Mouse (Mus musculus) cerebellum, adult (tissue): ENCODE measurements around the gene Smarce1.

Experiments used
- ATAC-seq: cut with Nextera tagmentation; 2 replicates; pipeline ENCODE4 v1.9.2; 2017; ENCODE audit warnings: mild to moderate bottlenecking, moderate library complexity, mixed read lengths; ENCODE audit not compliant: insufficient number of reproducible peaks, low FRiP score, low TSS enrichment

Smarce1 gene

GRCm38 (mm10) chr11:99231049-99231816 lies 416 bp upstream of the Smarce1 start:
- ATAC-seq = no peak

DNA sequence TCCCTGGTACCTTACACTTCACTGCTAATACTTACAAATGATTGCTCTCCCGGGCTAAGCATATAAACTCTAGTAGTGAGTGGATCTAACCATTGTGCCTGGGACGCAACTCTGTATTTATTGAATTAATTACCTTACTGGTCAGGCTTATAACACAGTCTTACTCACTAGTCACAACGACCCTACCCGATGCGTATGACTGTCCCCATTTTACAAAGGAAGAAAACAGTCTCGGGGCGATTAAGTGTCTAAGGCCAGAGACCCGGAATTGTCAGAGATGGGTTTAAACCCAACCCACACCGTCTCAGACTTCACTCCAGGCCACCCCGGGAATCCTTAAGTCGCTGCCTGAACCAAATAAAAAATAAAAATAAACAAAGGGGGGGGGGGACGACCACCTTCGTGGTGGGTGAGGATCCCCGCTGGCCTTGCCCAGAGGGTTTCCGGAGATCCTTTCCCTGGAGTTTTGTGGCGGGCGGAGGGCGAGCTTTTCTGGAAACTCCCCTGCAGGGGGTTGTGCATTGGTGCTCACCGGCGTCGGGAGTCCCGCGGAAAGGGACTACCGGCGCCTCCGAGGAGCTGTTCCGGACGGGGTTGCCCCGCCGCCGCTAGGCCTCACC lies 1.1 kb downstream of the Smarce1 start:
- ATAC-seq = peak; percentile 49; the same call in 1 of the 2 replicates

- ATAC-seq = no peak
Observed at GRCm38 (mm10) chr11:99226298-99226697, 4.5 kb downstream of the Smarce1 start.

DNA sequence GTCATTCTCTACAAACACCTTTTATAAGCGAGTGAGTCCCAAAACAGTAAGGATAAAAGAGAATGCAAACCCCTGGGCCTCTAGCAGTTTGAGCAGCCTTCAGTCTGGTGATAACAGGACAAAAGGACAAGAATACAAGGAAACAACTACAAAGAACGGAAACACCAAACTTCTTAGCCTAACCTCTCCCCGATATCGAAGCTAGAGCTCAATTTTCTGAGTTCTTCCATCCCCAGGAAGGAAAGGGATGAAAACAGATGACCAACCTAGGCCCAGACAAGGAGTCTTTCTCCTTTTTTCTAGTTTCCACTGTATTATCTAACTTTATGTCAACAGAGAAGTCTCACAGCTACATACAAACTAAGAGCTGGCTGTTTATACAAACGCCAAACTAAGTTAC lies 7.5 kb downstream of the Smarce1 start:
- ATAC-seq = no peak

DNA sequence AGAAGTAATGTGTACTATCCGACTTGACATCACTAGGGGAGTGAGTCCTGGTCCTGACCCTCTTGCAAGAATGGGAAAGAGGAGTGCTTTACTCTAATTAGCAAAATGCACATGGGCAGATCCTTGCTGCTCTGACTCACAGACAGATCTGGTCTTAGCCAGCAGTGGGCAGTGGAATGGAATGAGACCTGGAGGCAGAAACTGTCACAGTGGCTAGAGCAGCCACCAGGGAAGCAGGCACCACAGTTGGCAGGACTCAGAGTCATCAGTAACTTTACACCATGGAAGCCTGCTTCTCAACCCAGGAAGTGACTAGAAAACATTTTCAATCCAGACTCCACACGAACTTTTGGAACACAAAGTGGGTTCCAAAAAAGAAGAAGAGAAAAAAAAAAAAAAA lies 9.0 kb downstream of the Smarce1 start:
- ATAC-seq = no peak

- ATAC-seq = no peak
Observed at GRCm38 (mm10) chr11:99217248-99217986, 13.4 kb downstream of the Smarce1 start.

DNA sequence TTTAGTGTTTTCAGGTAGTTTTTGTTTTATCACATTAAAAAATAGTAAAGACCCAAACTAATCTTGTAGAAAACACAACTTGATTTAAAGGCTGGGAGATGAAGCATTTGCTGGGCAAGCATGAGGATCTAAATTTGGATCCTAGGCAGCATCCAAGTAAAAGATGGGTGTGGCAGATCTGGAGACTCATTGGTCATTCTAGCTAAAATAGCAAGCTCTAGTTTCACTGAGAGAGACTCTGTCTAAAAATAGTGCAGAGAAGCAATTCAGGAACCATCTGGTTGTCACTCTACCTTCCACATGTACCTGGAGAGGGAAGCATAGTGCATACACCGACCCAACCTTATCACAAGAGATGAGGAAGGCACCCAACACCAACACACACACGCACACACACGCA lies 14.6 kb downstream of the Smarce1 start:
- ATAC-seq = no peak

GRCm38 (mm10) chr11:99212693-99213092 lies 18.1 kb downstream of the Smarce1 start:
- no peak for ATAC-seq

- no peak for ATAC-seq
Observed at GRCm38 (mm10) chr11:99211964-99212363, 18.9 kb downstream of the Smarce1 start.

- no peak for ATAC-seq
Observed at GRCm38 (mm10) chr11:99208105-99208669, 22.6 kb downstream of the Smarce1 start.

DNA sequence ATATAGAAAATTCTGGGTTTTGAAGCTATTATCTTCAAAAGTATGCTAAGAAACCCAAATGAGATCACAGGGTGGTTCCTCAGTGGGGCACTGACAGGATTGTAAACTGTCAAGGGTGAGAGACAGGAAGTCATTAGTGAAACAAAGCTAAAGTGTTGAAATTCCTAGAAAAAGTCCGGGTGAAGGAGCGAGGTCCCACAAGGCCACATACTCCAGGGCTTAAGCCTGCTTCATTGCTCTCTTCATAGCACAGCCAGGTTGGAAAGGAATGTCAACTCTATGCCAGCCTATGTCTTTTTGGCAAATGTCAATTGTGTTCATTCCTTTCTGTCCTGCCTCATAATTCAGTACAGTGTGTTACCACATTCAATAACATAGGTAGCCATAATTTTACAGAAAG lies 23.4 kb downstream of the Smarce1 start:
- no peak for ATAC-seq

DNA sequence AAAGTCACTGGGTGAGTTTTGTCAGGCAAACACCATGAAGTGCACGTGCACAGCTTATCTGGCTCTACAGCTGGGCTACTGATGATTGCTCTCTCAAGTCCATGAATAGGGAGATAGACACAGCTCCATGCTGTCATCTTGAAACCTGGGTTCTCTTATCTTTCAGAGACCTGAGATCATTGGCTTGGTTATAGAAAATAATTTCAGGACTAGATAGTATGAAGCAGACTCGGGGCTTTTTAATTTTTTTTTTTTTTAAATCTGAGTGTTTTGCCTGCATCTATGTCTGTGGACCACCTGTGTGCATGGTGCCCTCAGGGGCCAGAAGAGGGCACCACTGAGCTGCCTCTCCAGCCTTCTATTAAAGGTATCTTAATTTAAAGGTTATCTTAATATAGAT lies 23.9 kb downstream of the Smarce1 start:
- ATAC-seq = no peak

DNA sequence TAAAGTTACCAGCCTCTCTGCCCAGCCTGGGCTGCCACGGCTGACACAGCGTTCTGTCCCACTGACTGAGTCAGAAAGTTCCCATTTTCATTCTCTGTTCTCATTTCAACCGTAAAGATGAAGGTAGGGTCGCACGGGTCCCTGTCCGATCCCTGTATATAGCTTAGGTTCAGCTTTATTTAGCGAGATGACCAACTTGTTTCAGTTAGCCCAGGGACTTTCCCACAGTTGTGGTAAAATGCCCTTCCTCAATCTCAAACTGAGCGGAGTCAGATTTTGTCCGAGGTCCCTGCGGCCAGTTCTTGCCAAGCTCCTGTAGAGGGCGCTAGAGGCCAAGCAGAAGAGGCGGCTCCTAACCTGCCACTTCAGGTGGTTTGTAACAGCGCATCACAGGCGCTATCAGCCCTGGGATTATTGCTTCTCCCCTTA lies 41.6 kb downstream of the Smarce1 start:
- 0 out of 2 replicates have a peak, but pooled peaks have one; percentile 26 for ATAC-seq

GRCm38 (mm10) chr11:99187348-99187747 lies 43.5 kb downstream of the Smarce1 start:
- no peak for ATAC-seq

- ATAC-seq = no peak
Observed at GRCm38 (mm10) chr11:99186836-99187235, 44.0 kb downstream of the Smarce1 start.

- no peak for ATAC-seq
Observed at GRCm38 (mm10) chr11:99182575-99182974, 48.2 kb downstream of the Smarce1 start.

DNA sequence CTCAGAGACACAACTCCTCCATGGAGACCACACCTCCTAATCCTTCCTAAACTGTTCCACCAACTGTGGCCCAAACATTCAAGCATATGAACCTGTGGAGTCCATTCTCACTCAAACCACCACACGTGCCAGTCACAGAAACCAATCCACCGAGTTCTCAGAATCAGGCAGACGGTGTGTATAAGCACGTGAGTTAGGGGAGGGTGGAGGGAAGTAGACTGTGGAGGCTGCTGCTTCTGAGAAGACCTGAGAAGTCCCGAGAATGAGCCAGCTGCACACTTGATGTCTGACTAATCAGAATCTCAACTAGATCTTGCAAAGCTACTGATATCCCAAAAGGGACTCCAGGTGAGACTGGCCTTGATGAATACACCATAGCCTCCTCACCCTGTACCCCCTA lies 50.7 kb downstream of the Smarce1 start:
- ATAC-seq = no peak

DNA sequence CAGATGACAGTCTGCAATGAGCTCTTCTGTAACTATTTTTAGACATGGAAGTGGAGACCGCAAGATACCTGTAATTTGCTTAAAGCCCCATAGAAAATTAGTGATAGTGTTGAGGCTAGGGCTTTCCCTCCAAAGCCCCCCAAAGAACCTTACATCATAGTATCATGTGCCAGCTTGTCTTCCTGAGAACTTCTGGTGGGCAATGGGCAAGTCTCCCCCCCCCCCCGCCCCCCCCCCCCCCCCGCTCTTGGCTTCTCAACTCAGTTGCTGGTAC lies 53.0 kb downstream of the Smarce1 start:
- no peak for ATAC-seq

- no peak for ATAC-seq
Observed at GRCm38 (mm10) chr11:99177054-99177924, 53.5 kb downstream of the Smarce1 start.

- no peak for ATAC-seq
Observed at GRCm38 (mm10) chr11:99172002-99172401, 58.8 kb downstream of the Smarce1 start.
